Mouse (Mus musculus) layer of hippocampus, adult 11-12 months (tissue): ENCODE measurements around the gene Adgrb3.
"Not testable (repeated sequence)": the region's sequence is repeated elsewhere in the genome, so short reads cannot be mapped to it uniquely, and the experiment has no call there.

Experiments used
- DNase-seq: peaks from one replicate; pipeline ENCODE4 v3.0.0; 2022; ENCODE audit warnings: low spot score

The Adgrb3 gene

GRCm38 (mm10) chr1:25510321-25511055 lies 319.0 kb downstream of the Adgrb3 start:
- DNase-seq: no peak

GRCm38 (mm10) chr1:25504313-25504712 lies 325.2 kb downstream of the Adgrb3 start:
- DNase-seq: peak; percentile 56

GRCm38 (mm10) chr1:25503524-25503923 lies 326.0 kb downstream of the Adgrb3 start:
- DNase-seq: no peak

DNA sequence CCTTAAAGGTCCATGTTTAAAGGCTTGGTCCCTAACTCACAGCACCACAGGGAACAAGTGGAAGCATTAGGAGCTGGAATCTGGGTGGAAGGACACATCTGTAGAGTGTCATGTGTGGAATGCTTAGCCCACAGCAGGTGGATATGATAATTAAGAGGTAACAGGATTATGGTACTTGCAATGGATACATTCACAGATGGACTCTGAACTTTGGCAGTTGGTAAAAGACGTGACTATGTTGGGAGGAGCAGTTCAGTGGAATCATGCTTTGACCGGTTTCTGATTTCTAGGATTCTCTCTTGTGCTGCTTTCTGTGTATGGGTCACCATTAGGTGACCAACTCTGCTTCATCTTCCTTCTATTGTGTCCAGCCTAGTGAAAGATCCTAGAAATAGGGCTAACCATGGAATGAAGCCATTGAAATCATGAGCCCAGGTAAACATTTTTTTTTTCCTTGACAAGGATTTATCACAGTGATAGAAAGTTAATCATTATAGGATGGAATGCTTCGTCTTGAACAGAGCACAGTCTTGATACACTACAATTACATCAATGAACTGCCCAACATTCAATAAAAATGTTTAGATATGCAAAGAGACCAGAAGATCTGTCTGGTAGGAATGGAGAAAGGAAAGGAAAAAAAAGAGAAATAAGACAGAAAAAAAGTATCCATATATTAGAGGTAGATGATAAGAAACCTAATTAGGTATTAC lies 334.1 kb downstream of the Adgrb3 start:
- DNase-seq: no peak

DNA sequence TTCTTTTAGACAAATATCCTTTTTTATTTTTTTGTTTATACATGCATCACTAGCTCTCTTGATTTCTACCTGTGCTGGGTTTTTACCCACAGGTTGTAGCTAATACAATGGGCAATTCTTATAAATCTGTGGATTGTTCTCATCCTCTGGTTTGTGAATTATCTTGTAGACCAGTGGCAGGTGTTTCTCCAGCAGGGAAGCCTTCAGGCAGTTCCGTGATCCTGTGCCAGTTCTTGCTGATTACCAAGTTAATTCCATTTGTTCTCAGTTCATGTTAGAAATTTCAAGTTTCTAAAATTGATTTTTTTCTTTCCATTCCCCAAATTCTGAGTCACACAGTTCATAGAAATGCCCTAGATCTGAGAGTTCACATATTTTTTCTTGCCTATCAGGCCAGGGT lies 338.0 kb downstream of the Adgrb3 start:
- no peak for DNase-seq

DNA sequence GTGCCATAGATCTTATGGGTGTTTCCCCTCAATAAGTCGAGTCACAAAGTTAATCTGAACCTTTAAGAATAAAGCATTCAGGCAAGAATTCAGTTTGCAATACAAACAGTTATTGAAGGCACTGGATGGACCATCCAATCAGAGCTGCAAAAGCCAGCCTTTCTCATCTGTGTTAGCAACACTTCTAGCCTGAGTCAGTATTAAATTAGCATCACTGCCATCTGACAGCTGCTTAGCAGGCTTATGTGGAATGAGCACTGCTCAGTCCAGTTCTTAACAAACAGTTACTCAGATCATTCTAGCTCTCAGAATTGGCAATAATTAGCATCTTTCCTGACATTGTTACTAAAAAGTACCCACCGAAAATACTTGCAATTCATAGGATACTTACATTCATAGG lies 339.3 kb downstream of the Adgrb3 start:
- DNase-seq: peak; percentile 49

- DNase-seq: no peak
These were observed 353.8 kb downstream of the Adgrb3 start for GRCm38 (mm10) chr1:25475699-25476098.

DNA sequence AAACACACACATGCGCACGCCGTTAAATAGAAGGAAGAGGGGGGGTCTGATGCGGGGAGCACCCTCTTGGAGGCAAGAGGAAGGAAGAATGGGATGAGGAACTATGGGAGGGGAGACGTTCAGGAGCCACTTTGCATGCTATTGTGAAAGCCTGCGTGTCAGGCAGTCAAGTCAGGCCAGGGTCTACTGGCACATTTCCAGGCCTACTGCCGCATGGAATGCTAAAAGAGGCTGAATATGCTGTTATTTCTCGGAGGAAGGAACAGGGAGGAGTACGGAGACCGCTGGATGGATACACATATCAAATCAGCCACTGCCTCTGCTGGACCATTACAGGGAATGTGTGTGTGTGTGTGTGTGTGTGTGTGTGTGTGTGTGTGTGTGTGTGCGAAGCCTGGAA lies 355.0 kb downstream of the Adgrb3 start:
- DNase-seq: peak; percentile 17

- DNase-seq: not testable (repeated sequence)
These were observed 357.9 kb downstream of the Adgrb3 start for GRCm38 (mm10) chr1:25471612-25472011.

- DNase-seq: no peak
These were observed 366.9 kb downstream of the Adgrb3 start for GRCm38 (mm10) chr1:25462612-25463011.

GRCm38 (mm10) chr1:25435506-25435905 lies 394.0 kb downstream of the Adgrb3 start:
- no peak for DNase-seq

GRCm38 (mm10) chr1:25430219-25430862 lies 399.2 kb downstream of the Adgrb3 start:
- peak; percentile 30 for DNase-seq

GRCm38 (mm10) chr1:25420701-25421100 lies 408.8 kb downstream of the Adgrb3 start:
- no peak for DNase-seq

- DNase-seq: no peak
These were observed 410.1 kb downstream of the Adgrb3 start for GRCm38 (mm10) chr1:25419378-25419777.

DNA sequence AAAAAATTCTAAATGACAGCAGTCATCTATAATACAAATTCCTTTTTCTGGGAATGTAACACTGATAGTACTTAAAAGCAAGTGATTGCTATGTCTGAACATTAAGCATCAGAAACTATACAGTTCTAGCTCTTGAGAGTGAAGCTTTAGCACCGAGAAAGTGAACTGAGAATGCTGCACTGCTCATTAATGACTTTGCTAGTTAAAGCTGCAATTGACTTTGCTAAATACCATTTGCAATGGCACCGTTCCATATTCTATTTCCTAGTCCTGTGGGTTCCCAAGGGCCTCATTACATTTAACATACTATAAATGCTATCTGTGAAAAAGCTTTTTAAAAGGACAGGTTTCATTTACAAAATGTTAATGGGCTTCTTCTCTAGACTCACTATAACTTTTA lies 414.4 kb downstream of the Adgrb3 start:
- DNase-seq: no peak

- DNase-seq: no peak
These were observed 465.3 kb downstream of the Adgrb3 start for GRCm38 (mm10) chr1:25364186-25364585.

- no peak for DNase-seq
These were observed 471.0 kb downstream of the Adgrb3 start for GRCm38 (mm10) chr1:25358554-25358953.

GRCm38 (mm10) chr1:25355486-25355885 lies 474.0 kb downstream of the Adgrb3 start:
- no peak for DNase-seq

GRCm38 (mm10) chr1:25344876-25345275 lies 484.6 kb downstream of the Adgrb3 start:
- no peak for DNase-seq

DNA sequence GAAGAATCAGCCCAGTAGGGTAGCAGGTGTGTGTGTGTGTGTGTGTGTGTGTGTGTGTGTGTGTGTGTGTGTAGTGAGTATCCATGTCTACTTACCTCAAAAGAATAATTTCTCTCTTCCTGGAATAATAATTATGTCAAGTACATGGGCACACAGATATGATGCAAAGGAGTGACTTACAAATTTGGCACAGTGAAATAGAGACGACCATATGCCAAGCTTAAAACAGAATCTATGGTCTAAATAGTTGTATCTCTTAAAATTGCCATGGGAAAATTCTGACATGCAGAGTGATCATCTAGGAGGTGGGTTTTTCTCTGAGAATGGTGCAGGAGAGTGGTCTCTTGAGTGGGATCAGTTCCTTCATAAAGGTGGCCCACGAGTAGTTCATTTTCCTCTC lies 504.1 kb downstream of the Adgrb3 start:
- no peak for DNase-seq

GRCm38 (mm10) chr1:25317142-25317541 lies 512.4 kb downstream of the Adgrb3 start:
- DNase-seq: no peak

GRCm38 (mm10) chr1:25312344-25312743 lies 517.2 kb downstream of the Adgrb3 start:
- no peak for DNase-seq

GRCm38 (mm10) chr1:25310066-25310465 lies 519.4 kb downstream of the Adgrb3 start:
- no peak for DNase-seq
